Mouse (Mus musculus): ENCODE measurements around the gene Tlr8.
"Not testable (repeated sequence)": the region's sequence is repeated elsewhere in the genome, so short reads cannot be mapped to it uniquely, and the experiment has no call there.

Tlr8 gene

DNA sequence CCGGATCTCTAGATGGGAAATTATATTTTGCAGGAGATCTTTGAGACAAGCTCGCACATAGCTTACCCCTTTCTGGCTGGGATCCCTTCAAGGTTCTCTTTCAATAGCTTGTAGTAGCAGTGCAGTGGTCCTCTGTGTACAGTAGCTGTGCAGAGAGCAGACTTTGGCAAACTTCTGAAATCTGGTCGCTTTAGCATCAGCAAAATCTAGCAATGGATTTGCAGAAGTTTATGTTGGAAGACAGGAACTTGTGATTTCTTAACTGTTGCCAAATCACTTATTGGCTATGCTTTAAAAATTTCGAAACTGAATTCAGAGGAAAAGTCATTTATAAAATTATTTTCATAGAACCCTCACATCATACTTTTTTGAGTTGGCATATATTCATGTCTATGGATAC is at the start of gene Tlr8:
Gene Tlr8, minus strand, starts transcription at position 244 of the 400 bp plus-strand sequence.
- in situ Hi-C loops (cut with MboI; ENCODE audit: unreplicated experiment in 2 of 2), result no loop called here

- in situ Hi-C loops (cut with MboI; ENCODE audit: unreplicated experiment in 2 of 2), result not testable (repeated sequence)
Measured at GRCm38 (mm10) chrX:167302061-167302460, 37.9 kb upstream of the Tlr8 start.

- in situ Hi-C loops (cut with MboI; ENCODE audit: unreplicated experiment in 2 of 2), result loop anchor here (5.0 to 25.0 kb wide), 5 partner anchors 218 to 1660 kb away; partner anchors contain the start of gene Msl3 (in 1 of the 2)
Measured at GRCm38 (mm10) chrX:167276953-167277352, 12.8 kb upstream of the Tlr8 start.

DNA sequence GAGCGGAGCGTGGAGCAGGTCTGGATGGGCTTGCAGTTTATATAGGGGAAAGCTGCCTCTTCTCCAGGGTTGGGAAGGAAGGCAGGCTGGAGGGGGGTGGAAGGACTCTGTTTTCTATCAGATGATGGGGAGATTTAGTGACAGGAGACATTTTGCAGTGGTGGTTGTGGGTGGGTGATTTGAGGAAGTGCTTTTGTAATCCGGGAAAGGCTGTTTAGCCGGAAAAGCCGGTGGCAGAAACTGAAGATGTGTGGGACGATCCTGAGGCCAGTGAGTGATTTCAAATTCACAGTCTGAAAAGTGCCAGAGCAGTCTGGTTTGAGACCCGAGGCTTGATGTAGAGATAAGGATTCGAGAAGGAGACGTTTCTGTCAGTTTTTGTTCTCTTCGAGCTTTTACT is 12.4 kb upstream of the Tlr8 start:
- in situ Hi-C loops (cut with MboI; ENCODE audit: unreplicated experiment in 2 of 2), result loop anchor here (5.0 to 25.0 kb wide), 5 partner anchors 218 to 1661 kb away; partner anchors contain the start of gene Msl3 (in 1 of the 2)

DNA sequence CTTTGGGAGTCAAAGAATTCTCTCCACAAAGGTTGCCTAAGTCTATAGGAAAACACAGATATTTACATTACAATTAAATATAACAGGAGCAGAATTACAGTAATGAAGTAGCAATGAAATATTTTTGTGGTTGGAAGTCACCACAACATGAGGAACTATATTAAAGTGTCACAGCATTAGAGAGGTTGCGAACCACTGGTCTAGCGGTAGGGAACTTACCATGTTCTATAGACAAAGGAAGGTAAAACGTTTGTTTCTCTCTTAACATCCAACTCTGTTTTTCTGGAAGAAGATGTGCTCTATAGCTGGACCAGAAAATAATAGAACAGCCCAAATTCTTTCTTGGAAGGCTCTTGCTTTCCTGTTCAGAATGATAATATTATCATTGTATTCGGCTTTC is 599 bp downstream of the Tlr8 start:
- in situ Hi-C loops (cut with MboI; ENCODE audit: unreplicated experiment in 2 of 2), result no loop called here

DNA sequence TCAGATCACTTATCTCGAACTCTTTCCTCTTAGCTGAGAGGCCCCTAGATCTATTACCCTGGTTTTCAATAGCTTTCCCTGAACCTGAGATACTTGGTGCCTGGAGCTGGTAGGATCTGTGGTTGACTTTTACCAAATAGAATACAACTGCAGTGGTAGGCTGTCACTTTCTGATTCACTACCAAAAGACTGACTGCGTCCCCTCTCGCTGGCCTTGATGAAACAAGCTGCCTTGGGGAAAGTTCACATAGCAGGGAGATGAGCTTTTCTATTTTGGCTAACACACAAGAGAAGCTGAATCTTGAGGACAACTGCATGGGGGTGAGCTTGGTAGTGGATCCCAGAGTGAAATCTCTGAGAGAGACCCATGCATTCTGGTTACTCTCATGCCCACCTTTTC is 22.4 kb downstream of the Tlr8 start:
- in situ Hi-C loops (cut with MboI; ENCODE audit: unreplicated experiment in 2 of 2), result loop anchor here (25.0 kb wide), 2 partner anchors 804 to 879 kb away; partner anchors contain the start of genes Ofd1 (in 2 of the 2) and Trappc2 (in 2 of the 2)

- in situ Hi-C loops (cut with MboI; ENCODE audit: unreplicated experiment in 2 of 2), result loop anchor here (10.0 to 25.0 kb wide), 7 partner anchors 225 to 1075 kb away; partner anchors contain the start of genes Ofd1 (in 2 of the 2), Trappc2 (in 2 of the 2) and Gemin8 (in 1 of the 2)
Measured at GRCm38 (mm10) chrX:167239293-167239921, 24.7 kb downstream of the Tlr8 start.

- in situ Hi-C loops (cut with MboI; ENCODE audit: unreplicated experiment in 2 of 2), result loop anchor here (10.0 to 25.0 kb wide), 7 partner anchors 218 to 1068 kb away; partner anchors contain the start of genes Ofd1 (in 2 of the 2), Trappc2 (in 2 of the 2) and Gemin8 (in 1 of the 2)
Measured at GRCm38 (mm10) chrX:167233104-167233687, 30.9 kb downstream of the Tlr8 start.

DNA sequence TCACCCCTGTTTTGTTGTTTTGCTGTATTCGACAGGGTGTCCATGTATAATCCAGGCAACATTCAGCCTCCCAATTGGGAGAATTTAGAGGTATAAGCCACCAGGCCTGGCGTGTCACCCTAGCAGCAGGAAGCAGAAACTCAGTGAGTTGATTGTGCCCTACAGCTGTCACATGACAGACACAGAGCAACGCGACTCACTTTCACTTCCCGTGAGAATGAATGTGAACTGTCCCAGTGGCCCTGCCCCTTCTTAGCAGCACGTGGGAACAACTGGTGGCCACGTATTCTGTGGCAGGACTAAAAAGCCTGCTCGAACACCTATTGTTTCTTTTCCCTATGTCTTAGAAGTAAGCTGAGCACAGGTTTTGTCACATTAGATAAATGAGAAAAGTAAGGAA is 33.0 kb downstream of the Tlr8 start:
- in situ Hi-C loops (cut with MboI; ENCODE audit: unreplicated experiment in 2 of 2), result loop anchor here (10.0 to 25.0 kb wide), 7 partner anchors 216 to 1066 kb away; partner anchors contain the start of genes Ofd1 (in 2 of the 2), Trappc2 (in 2 of the 2) and Gemin8 (in 1 of the 2)

GRCm38 (mm10) chrX:167229819-167230218 is 34.3 kb downstream of the Tlr8 start:
- in situ Hi-C loops (cut with MboI; ENCODE audit: unreplicated experiment in 2 of 2), result loop anchor here (10.0 to 25.0 kb wide), 7 partner anchors 215 to 1065 kb away; partner anchors contain the start of genes Ofd1 (in 2 of the 2), Trappc2 (in 2 of the 2) and Gemin8 (in 1 of the 2)

GRCm38 (mm10) chrX:167229206-167229605 is 34.9 kb downstream of the Tlr8 start:
- in situ Hi-C loops (cut with MboI; ENCODE audit: unreplicated experiment in 2 of 2), result loop anchor here (25.0 kb wide), 2 partner anchors 792 to 867 kb away; partner anchors contain the start of genes Ofd1 (in 2 of the 2) and Trappc2 (in 2 of the 2)

DNA sequence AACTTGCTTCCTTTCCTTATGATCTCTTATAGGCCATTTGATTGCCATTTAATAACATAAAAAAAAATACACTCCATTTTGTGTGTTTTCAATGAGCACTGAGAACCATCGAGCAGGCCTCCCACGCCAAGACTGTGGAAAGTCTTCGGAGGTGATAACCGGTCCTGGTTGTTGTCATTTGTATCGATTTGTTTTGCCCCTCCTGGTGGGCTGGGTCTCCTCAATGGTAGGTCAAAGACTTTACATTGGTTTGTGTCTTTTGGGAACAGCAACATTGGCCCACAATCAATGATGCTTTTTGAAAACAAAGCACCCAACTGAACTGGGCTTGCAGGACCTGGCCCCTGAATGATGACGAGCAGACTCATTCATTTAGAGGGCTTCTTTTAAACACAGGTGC is 36.4 kb downstream of the Tlr8 start:
- in situ Hi-C loops (cut with MboI; ENCODE audit: unreplicated experiment in 2 of 2), result loop anchor here (25.0 kb wide), 2 partner anchors 790 to 865 kb away; partner anchors contain the start of genes Ofd1 (in 2 of the 2) and Trappc2 (in 2 of the 2)

GRCm38 (mm10) chrX:167227138-167227537 is 37.0 kb downstream of the Tlr8 start:
- in situ Hi-C loops (cut with MboI; ENCODE audit: unreplicated experiment in 2 of 2), result loop anchor here (25.0 kb wide), 2 partner anchors 790 to 865 kb away; partner anchors contain the start of genes Ofd1 (in 2 of the 2) and Trappc2 (in 2 of the 2)

GRCm38 (mm10) chrX:167226570-167226969 is 37.6 kb downstream of the Tlr8 start:
- in situ Hi-C loops (cut with MboI; ENCODE audit: unreplicated experiment in 2 of 2), result loop anchor here (25.0 kb wide), 2 partner anchors 789 to 864 kb away; partner anchors contain the start of genes Ofd1 (in 2 of the 2) and Trappc2 (in 2 of the 2)

DNA sequence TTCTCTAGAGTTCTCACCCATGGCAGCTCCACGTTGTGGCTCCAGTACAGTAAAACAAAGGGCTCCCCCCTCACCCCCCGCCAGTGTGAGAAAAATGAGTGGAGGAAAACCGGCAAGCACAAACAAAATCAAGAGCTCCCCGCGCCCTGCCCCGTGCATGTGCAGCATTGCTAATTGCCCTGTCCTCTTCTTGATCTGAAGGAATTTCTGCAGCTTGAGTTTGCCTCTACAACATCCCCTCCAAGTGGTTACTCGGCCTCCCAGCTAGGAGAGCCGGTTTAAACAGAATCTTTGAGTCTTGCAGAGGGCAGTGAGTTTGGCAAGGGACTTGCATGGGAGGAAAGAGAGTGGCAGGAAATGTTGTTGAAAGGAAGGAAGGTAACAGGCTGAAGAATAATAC is 51.4 kb downstream of the Tlr8 start:
- in situ Hi-C loops (cut with MboI; ENCODE audit: unreplicated experiment in 2 of 2), result no loop called here

GRCm38 (mm10) chrX:167211871-167212555 is 52.1 kb downstream of the Tlr8 start:
- in situ Hi-C loops (cut with MboI; ENCODE audit: unreplicated experiment in 2 of 2), result no loop called here

GRCm38 (mm10) chrX:167210319-167210728 is 53.8 kb downstream of the Tlr8 start:
- in situ Hi-C loops (cut with MboI; ENCODE audit: unreplicated experiment in 2 of 2), result no loop called here

- in situ Hi-C loops (cut with MboI; ENCODE audit: unreplicated experiment in 2 of 2), result loop anchor here (10.0 kb wide), 2 partner anchors 105 to 195 kb away; no protein-coding TSS in a partner anchor
Measured at GRCm38 (mm10) chrX:167209828-167210227, 54.3 kb downstream of the Tlr8 start.

- in situ Hi-C loops (cut with MboI; ENCODE audit: unreplicated experiment in 2 of 2), result loop anchor here (10.0 kb wide), 2 partner anchors 104 to 194 kb away; no protein-coding TSS in a partner anchor
Measured at GRCm38 (mm10) chrX:167208978-167209754, 55.0 kb downstream of the Tlr8 start, which contains the start of gene Tmsb4x. Tmsb4x (minus strand) TSS chrX:167209315.

Measured in v-Abl transformed pro-B cells (cell line).